Mouse (Mus musculus): ENCODE measurements around the gene Myo1b. TPM values are rescaled to one million over a fixed set of nuclear protein-coding genes. Genes with fewer than 3 reads are reported as not detected.
A peak's percentile ranks its signal among the peaks of the same experiment; 100 is the strongest.

The Myo1b gene
- polyA plus RNA-seq, 1 experiment from 2014 or later, result 88.8 TPM

GRCm38 (mm10) chr1:51888046-51888813 lies 27.6 kb downstream of the Myo1b start:
- Histone ChIP-seq H3K9me3 (ENCODE audit: control insufficient read depth, low read length) (no peaks in the 10 kb centered on the region), H3K36me3 (ENCODE audit: control insufficient read depth, insufficient read depth, low read length) (no peaks in the 10 kb centered on the region), H3K27ac (ENCODE audit: low read depth, low read length) (no peak overlapping the region), H3K27me3 (ENCODE audit: control insufficient read depth, insufficient read depth, low read length) (no peaks in the 10 kb centered on the region), H3K4me1 (ENCODE audit: control insufficient read depth, insufficient read depth, low read length) (peaks cover 21% of the 10 kb centered on the region), H3K4me2 (replicated peaks; ENCODE audit: low read depth, low read length) (no peak overlapping the region), H3K9ac (ENCODE audit: low read depth, low read length) (no peak overlapping the region), H3K4me3 (ENCODE audit: low read length) (no peak overlapping the region)
- 58% methylated on average over 9 of the region's 9 CpGs for WGBS
- ATAC-seq (ENCODE audit: low FRiP score, low TSS enrichment), result no peak

GRCm38 (mm10) chr1:51885356-51885983 lies 30.4 kb downstream of the Myo1b start:
- ATAC-seq (ENCODE audit: low FRiP score, low TSS enrichment), result no peak

GRCm38 (mm10) chr1:51883211-51883610 lies 32.7 kb downstream of the Myo1b start:
- no peaks in the 10 kb centered on the region for H3K9me3 ChIP-seq (ENCODE audit: control insufficient read depth, low read length)
- WGBS, result 97% methylated on average over 2 of the region's 2 CpGs
- peaks cover 23% of the 10 kb centered on the region for H3K4me1 ChIP-seq (ENCODE audit: control insufficient read depth, insufficient read depth, low read length)
- no peak overlapping the region for H3K4me2 ChIP-seq (replicated peaks; ENCODE audit: low read depth, low read length)
- H3K27me3 ChIP-seq (ENCODE audit: control insufficient read depth, insufficient read depth, low read length), result no peaks in the 10 kb centered on the region
- H3K9ac ChIP-seq (ENCODE audit: low read depth, low read length), result no peak overlapping the region
- ATAC-seq (ENCODE audit: low FRiP score, low TSS enrichment), result no peak
- H3K36me3 ChIP-seq (ENCODE audit: control insufficient read depth, insufficient read depth, low read length), result peaks cover 3% of the 10 kb centered on the region; the same call in 1 of the 2 replicates
- no peak overlapping the region for H3K27ac ChIP-seq (ENCODE audit: low read depth, low read length)
- H3K4me3 ChIP-seq (ENCODE audit: low read length), result no peak overlapping the region

More at GRCm38 (mm10) chr1:51885356-51885983, 30.4 kb downstream of the Myo1b start:
- no peak overlapping the region for H3K4me2 ChIP-seq (replicated peaks; ENCODE audit: low read depth, low read length)
- no peaks in the 10 kb centered on the region for H3K9me3 ChIP-seq (ENCODE audit: control insufficient read depth, low read length)
- H3K4me3 ChIP-seq (ENCODE audit: low read length), result no peak overlapping the region
- 89% methylated on average over 8 of the region's 8 CpGs for WGBS
- H3K27me3 ChIP-seq (ENCODE audit: control insufficient read depth, insufficient read depth, low read length), result no peaks in the 10 kb centered on the region
- no peak overlapping the region for H3K27ac ChIP-seq (ENCODE audit: low read depth, low read length)
- H3K9ac ChIP-seq (ENCODE audit: low read depth, low read length), result no peak overlapping the region
- H3K36me3 ChIP-seq (ENCODE audit: control insufficient read depth, insufficient read depth, low read length), result peaks cover 3% of the 10 kb centered on the region; the same call in 1 of the 2 replicates
- H3K4me1 ChIP-seq (ENCODE audit: control insufficient read depth, insufficient read depth, low read length), result peaks cover 16% of the 10 kb centered on the region

GRCm38 (mm10) chr1:51882752-51883151 lies 33.1 kb downstream of the Myo1b start:
- peaks cover 3% of the 10 kb centered on the region; the same call in 1 of the 2 replicates for H3K36me3 ChIP-seq (ENCODE audit: control insufficient read depth, insufficient read depth, low read length)
- H3K9me3 ChIP-seq (ENCODE audit: control insufficient read depth, low read length), result no peaks in the 10 kb centered on the region
- H3K4me2 ChIP-seq (replicated peaks; ENCODE audit: low read depth, low read length), result no peak overlapping the region
- no peak overlapping the region for H3K9ac ChIP-seq (ENCODE audit: low read depth, low read length)
- no peaks in the 10 kb centered on the region for H3K27me3 ChIP-seq (ENCODE audit: control insufficient read depth, insufficient read depth, low read length)
- 92% methylated on average over 10 of the region's 10 CpGs for WGBS
- ATAC-seq (ENCODE audit: low FRiP score, low TSS enrichment), result no peak
- no peak overlapping the region for H3K27ac ChIP-seq (ENCODE audit: low read depth, low read length)
- H3K4me1 ChIP-seq (ENCODE audit: control insufficient read depth, insufficient read depth, low read length), result peaks cover 19% of the 10 kb centered on the region
- no peak overlapping the region for H3K4me3 ChIP-seq (ENCODE audit: low read length)

- 54% methylated on average over 12 of the region's 12 CpGs for WGBS
- H3K9ac ChIP-seq (ENCODE audit: low read depth, low read length), result no peak overlapping the region; the same call in 1 of the 2 replicates
- H3K36me3 ChIP-seq (ENCODE audit: control insufficient read depth, insufficient read depth, low read length), result peaks cover 3% of the 10 kb centered on the region; the same call in 1 of the 2 replicates
- H3K4me1 ChIP-seq (ENCODE audit: control insufficient read depth, insufficient read depth, low read length), result peaks cover 14% of the 10 kb centered on the region
- no peak for ATAC-seq (ENCODE audit: low FRiP score, low TSS enrichment)
- H3K4me2 ChIP-seq (replicated peaks; ENCODE audit: low read depth, low read length), result no peak overlapping the region
- H3K27me3 ChIP-seq (ENCODE audit: control insufficient read depth, insufficient read depth, low read length), result no peaks in the 10 kb centered on the region
- no peaks in the 10 kb centered on the region for H3K9me3 ChIP-seq (ENCODE audit: control insufficient read depth, low read length)
- H3K4me3 ChIP-seq (ENCODE audit: low read length), result no peak overlapping the region
- H3K27ac ChIP-seq (ENCODE audit: low read depth, low read length), result no peak overlapping the region; the same call in 1 of the 2 replicates
Observed at GRCm38 (mm10) chr1:51879927-51880814, 35.7 kb downstream of the Myo1b start.

GRCm38 (mm10) chr1:51879333-51879770 lies 36.5 kb downstream of the Myo1b start:
- H3K9me3 ChIP-seq (ENCODE audit: control insufficient read depth, low read length), result no peaks in the 10 kb centered on the region
- no peak overlapping the region; the same call in 1 of the 2 replicates for H3K27ac ChIP-seq (ENCODE audit: low read depth, low read length)
- H3K9ac ChIP-seq (ENCODE audit: low read depth, low read length), result no peak overlapping the region
- H3K4me1 ChIP-seq (ENCODE audit: control insufficient read depth, insufficient read depth, low read length), result peaks cover 14% of the 10 kb centered on the region
- no peaks in the 10 kb centered on the region for H3K27me3 ChIP-seq (ENCODE audit: control insufficient read depth, insufficient read depth, low read length)
- 14% methylated on average over 9 of the region's 9 CpGs for WGBS
- peaks cover 3% of the 10 kb centered on the region; the same call in 1 of the 2 replicates for H3K36me3 ChIP-seq (ENCODE audit: control insufficient read depth, insufficient read depth, low read length)
- H3K4me3 ChIP-seq (ENCODE audit: low read length), result no peak overlapping the region
- H3K4me2 ChIP-seq (replicated peaks; ENCODE audit: low read depth, low read length), result no peak overlapping the region
- peak; percentile 39; the same call in 1 of the 2 replicates for ATAC-seq (ENCODE audit: low FRiP score, low TSS enrichment)

- Histone ChIP-seq H3K4me2 (replicated peaks; ENCODE audit: low read depth, low read length) (no peak overlapping the region), H3K9me3 (ENCODE audit: control insufficient read depth, low read length) (no peaks in the 10 kb centered on the region), H3K4me3 (ENCODE audit: low read length) (no peak overlapping the region), H3K4me1 (ENCODE audit: control insufficient read depth, insufficient read depth, low read length) (peaks cover 14% of the 10 kb centered on the region), H3K36me3 (ENCODE audit: control insufficient read depth, insufficient read depth, low read length) (no peaks in the 10 kb centered on the region), H3K27me3 (ENCODE audit: control insufficient read depth, insufficient read depth, low read length) (no peaks in the 10 kb centered on the region), H3K27ac (ENCODE audit: low read depth, low read length) (no peak overlapping the region), H3K9ac (ENCODE audit: low read depth, low read length) (no peak overlapping the region)
- no peak for ATAC-seq (ENCODE audit: low FRiP score, low TSS enrichment)
- 93% methylated on average over 15 of the region's 15 CpGs for WGBS
Observed at GRCm38 (mm10) chr1:51875462-51876225, 40.2 kb downstream of the Myo1b start.

Data from kidney, embryonic 14.5 days (tissue).